Mouse (Mus musculus) MEL (cell line): Measurements from ENCODE around the gene Ccar1.

Source experiments
- BHLHE40 ChIP-seq: IDR thresholded peaks from 2 replicates; pipeline ENCODE4 v1.6.1; 2012; ENCODE audit warnings: low read depth, mild to moderate bottlenecking, inconsistent platforms, low read length, improper control_type of control experiment, borderline replicate concordance
- CTCF ChIP-seq, 3 experiments: IDR thresholded peaks in 2 of 3; conservative IDR thresholded peaks in 1 of 3; 2 replicates each; pipeline ENCODE4 v1.5.1; 2011 to 2012; ENCODE audit warnings: low read length in 3 of 3, low read depth in 2 of 3, mild to moderate bottlenecking in 2 of 3, improper control_type of control experiment in 1 of 3, inconsistent platforms in 1 of 3, mixed read lengths in 1 of 3, moderate library complexity in 1 of 3; ENCODE audit not compliant: control insufficient read depth in 1 of 3, insufficient read depth in 1 of 3, poor library complexity in 1 of 3, severe bottlenecking in 1 of 3
- EP300 ChIP-seq, 2 experiments: IDR thresholded peaks; 2 replicates each; pipeline ENCODE4 v1.6.1; 2011; ENCODE audit warnings: improper control_type of control experiment in 2 of 2, low read length in 2 of 2, low read depth in 1 of 2, mild to moderate bottlenecking in 1 of 2
- GABPA ChIP-seq: IDR thresholded peaks from 2 replicates; pipeline ENCODE4 v1.6.1; 2012; ENCODE audit warnings: low read depth, mild to moderate bottlenecking, inconsistent platforms, low read length, improper control_type of control experiment, moderate library complexity
- POLR2A ChIP-seq, 2 experiments: IDR thresholded peaks; 2 replicates each; pipeline ENCODE4 v1.6.1; 2011 to 2012; ENCODE audit warnings: low read length in 2 of 2, mild to moderate bottlenecking in 2 of 2, control low read depth in 1 of 2, improper control_type of control experiment in 1 of 2, low read depth in 1 of 2, moderate library complexity in 1 of 2; ENCODE audit not compliant: control insufficient read depth in 1 of 2, insufficient read depth in 1 of 2, poor library complexity in 1 of 2
- RCOR1 ChIP-seq: IDR thresholded peaks from 2 replicates; pipeline ENCODE4 v1.6.1; 2012; ENCODE audit warnings: low read depth, mild to moderate bottlenecking, inconsistent platforms, low read length, improper control_type of control experiment
- TAL1 ChIP-seq: IDR thresholded peaks from 2 replicates; pipeline ENCODE4 v1.6.1; 2012; ENCODE audit warnings: mild to moderate bottlenecking, inconsistent platforms, low read length, moderate library complexity, mixed read lengths
- TBP ChIP-seq: IDR thresholded peaks from 2 replicates; pipeline ENCODE4 v1.8.0; 2011; ENCODE audit warnings: low read depth, low read length, improper control_type of control experiment
- USF1 ChIP-seq: IDR thresholded peaks from 2 replicates; pipeline ENCODE4 v1.6.1; 2014; ENCODE audit warnings: low read depth, mild to moderate bottlenecking, inconsistent platforms, low read length, improper control_type of control experiment, moderate library complexity
- ZC3H11A ChIP-seq: IDR thresholded peaks from 2 replicates; pipeline ENCODE4 v1.6.1; 2012; ENCODE audit warnings: low read depth, mild to moderate bottlenecking, inconsistent platforms, low read length, improper control_type of control experiment
- ZMIZ1 ChIP-seq: IDR thresholded peaks from 2 replicates; pipeline ENCODE4 v1.6.1; 2012; ENCODE audit warnings: low read depth, mild to moderate bottlenecking, inconsistent platforms, low read length, improper control_type of control experiment, moderate library complexity

DNA sequence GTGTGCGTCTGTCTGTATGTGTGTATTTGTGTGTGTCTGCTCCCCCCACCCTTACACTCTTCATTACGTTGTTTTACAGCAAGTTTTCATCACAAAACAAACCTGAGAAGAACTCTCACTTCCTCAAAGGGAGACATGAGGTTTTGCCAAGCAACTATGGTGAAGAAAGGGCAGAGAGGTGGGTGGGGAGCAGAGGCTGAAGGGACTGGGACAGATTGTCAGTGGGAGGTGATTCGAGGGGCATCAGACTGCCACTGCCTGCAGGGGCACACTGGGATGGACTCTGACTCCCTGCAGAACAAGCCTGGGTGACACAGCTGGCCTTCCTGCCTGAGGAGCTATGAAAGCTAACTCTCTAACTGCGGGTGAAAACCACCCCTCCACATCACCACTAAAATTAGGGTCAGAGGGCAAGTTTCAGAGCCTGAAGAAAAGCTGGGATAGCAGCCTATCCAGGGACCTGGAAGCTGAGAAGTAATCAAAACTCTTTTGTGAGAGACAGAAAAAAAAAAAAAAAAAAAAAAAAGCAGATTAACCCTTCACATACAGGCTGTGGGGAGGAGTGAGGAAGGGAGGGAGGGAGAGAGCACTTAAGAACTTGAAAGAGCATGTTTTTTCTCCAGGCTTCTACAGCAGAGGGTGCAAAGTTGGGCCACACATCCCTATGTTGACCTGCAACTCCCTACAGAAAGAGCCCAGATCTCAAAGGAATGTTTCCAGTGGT lies 55.0 kb downstream of the Ccar1 start:
- TF ChIP-seq RCOR1, result no peak
- no peak for TF ChIP-seq CTCF (IDR thresholded peaks at IDR 0.05 in 2 of 3, conservative IDR thresholded peaks at IDR 0.05 in 1 of 3; ENCODE audit: control insufficient read depth in 1 of 3, insufficient read depth in 1 of 3, low read depth in 2 of 3, low read length in 3 of 3, poor library complexity in 1 of 3, severe bottlenecking in 1 of 3)
- TF ChIP-seq BHLHE40, result no peak
- TF ChIP-seq POLR2A (IDR thresholded peaks at IDR 0.05; ENCODE audit: control insufficient read depth in 1 of 2, insufficient read depth in 1 of 2, low read depth in 1 of 2, low read length in 2 of 2, poor library complexity in 1 of 2), result no peak
- no peak for TF ChIP-seq EP300 (IDR thresholded peaks at IDR 0.05; ENCODE audit: low read depth in 1 of 2, low read length in 2 of 2)
- TF ChIP-seq USF1, result no peak
- TF ChIP-seq ZMIZ1, result no peak
- TF ChIP-seq ZC3H11A, result no peak
- no peak for TF ChIP-seq TBP
- TF ChIP-seq GABPA, result no peak
- no peak for TF ChIP-seq TAL1
